Mouse (Mus musculus) activated CD4-positive, CD25-positive, alpha-beta regulatory T cell, adult 9 weeks (primary cell): ENCODE measurements around the gene Kcnd2. TPM values are rescaled to one million over a fixed set of nuclear protein-coding genes. Genes with fewer than 3 reads are reported as not detected.

Experiments
- polyA plus RNA-seq: library from polyadenylated mRNA; unstranded; fragments of 100-300 nt; shearing (Covaris generic); gene quantifications from one replicate; pipeline ENCODE4 v1.2.1, GENCODE M21; 2017

Kcnd2 gene
- not detected for polyA plus RNA-seq

GRCm38 (mm10) chr6:21215491-21216191, at the start of gene Kcnd2:
Gene Kcnd2 (plus strand): TSS chr6:21215503.

